Mouse (Mus musculus) intestine, embryonic 16.5 days (tissue): ENCODE measurements around the gene Kif18a. TPM values are rescaled to one million over a fixed set of nuclear protein-coding genes. Genes with fewer than 3 reads are reported as not detected.
A peak's percentile ranks its signal among the peaks of the same experiment; 100 is the strongest.

Source experiments
- ATAC-seq: fragments of 200-750 bp; cut with Nextera tagmentation; 2 replicates; pipeline ENCODE4 v1.8.0; 2017; ENCODE audit warnings: moderate TSS enrichment, moderate library complexity
- H3K27ac ChIP-seq: fragments of 300-500 bp; sonication (generic); 2 replicates; pipeline ENCODE4 v1.5.1; 2014; ENCODE audit warnings: mild to moderate bottlenecking, low read length
- H3K27me3 ChIP-seq: fragments of 300-500 bp; sonication (generic); replicated peaks from 2 replicates; pipeline ENCODE4 v1.6.1; 2014; ENCODE audit warnings: low read length, control low read depth, mixed read lengths; ENCODE audit not compliant: control insufficient read depth, insufficient read depth
- H3K36me3 ChIP-seq: fragments of 300-500 bp; sonication (generic); 2 replicates; pipeline ENCODE4 v1.6.1; 2014; ENCODE audit warnings: low read length, control low read depth; ENCODE audit not compliant: control insufficient read depth, insufficient read depth
- H3K4me1 ChIP-seq: fragments of 300-500 bp; sonication (generic); 2 replicates; pipeline ENCODE4 v1.6.1; 2014; ENCODE audit warnings: low read length, control low read depth, mixed read lengths; ENCODE audit not compliant: control insufficient read depth, insufficient read depth
- H3K4me2 ChIP-seq: fragments of 300-500 bp; sonication (generic); 2 replicates; pipeline ENCODE4 v1.6.1; 2014; ENCODE audit warnings: low read depth, low read length, control low read depth
- H3K4me3 ChIP-seq: fragments of 300-500 bp; sonication (generic); 2 replicates; pipeline ENCODE4 v1.5.1; 2014; ENCODE audit warnings: mild to moderate bottlenecking, low read length
- H3K9ac ChIP-seq: fragments of 300-500 bp; sonication (generic); 2 replicates; pipeline ENCODE4 v1.6.1; 2014; ENCODE audit warnings: low read depth, low read length
- H3K9me3 ChIP-seq: fragments of 300-500 bp; sonication (generic); 2 replicates; pipeline ENCODE4 v1.6.1; 2016; ENCODE audit warnings: low read length, control low read depth; ENCODE audit not compliant: control insufficient read depth
- WGBS: fragments of 180-500 bp; shearing (Covaris S2); extraction: QIAGEN DNeasy Blood & Tissue Kit; methylation state at CpG from one replicate; pipeline ENCODE4 v1.1.7; 2014; 5-methylcytosine and 5-hydroxymethylcytosine counted together
- polyA plus RNA-seq: library from polyadenylated mRNA; unstranded; fragments of >200 nt; fragmentation: Nextera tagmentation; extraction: Ambion mirVana; gene quantifications from 2 replicates; pipeline ENCODE4 v1.2.1, GENCODE M21; 2015

The Kif18a gene
- polyA plus RNA-seq, 1 experiment from 2014 or later: 12.7 TPM

DNA sequence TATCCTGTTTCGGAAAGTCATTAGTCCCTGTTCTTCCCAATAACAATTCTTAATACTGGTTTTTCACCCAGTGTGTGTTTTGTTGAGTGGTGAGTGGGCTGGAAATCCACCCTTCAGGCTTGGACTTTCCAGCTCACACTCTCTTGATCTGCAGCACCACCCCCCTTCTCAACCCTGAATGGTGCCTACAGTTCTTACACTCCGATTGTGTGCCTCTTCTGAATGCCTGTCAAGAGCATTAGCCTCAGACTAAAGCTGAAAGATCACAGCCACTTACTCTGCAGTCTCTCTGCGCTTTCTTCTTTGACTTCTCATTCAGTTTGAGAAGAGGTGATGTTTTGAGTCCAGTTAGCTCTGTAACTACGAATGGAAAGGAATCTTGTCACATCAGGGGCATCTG, 64.8 kb downstream of the Kif18a start:
- no peaks in the 10 kb centered on the region for H3K9me3 ChIP-seq
- 87% methylated on average over 4 of the region's 4 CpGs for WGBS
- H3K27me3 ChIP-seq: no peaks in the 10 kb centered on the region
- no peak overlapping the region for H3K4me2 ChIP-seq
- no peak overlapping the region for H3K9ac ChIP-seq
- no peak for ATAC-seq
- no peaks in the 10 kb centered on the region for H3K36me3 ChIP-seq
- no peaks in the 10 kb centered on the region for H3K4me1 ChIP-seq
- no peak overlapping the region for H3K27ac ChIP-seq
- no peak overlapping the region for H3K4me3 ChIP-seq

DNA sequence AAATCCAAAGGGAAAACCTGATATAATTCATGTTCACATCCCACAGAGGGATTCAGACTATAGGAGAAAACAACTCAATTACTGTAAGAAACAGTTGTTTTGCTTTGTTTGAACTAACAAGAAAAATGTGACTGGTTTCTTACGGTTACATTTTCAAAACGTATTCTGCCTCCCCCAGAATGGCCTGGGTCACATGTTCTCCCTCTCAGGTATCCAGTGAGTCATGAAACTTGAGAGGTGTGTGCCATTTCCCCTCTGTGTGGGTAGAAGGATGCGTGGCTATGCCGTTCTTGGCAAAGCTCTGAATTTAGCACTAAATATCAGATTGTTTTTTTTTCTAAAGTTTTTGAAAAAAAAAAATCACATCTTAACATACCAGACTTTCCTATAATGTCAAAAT, 68.2 kb downstream of the Kif18a start:
- no peaks in the 10 kb centered on the region for H3K9me3 ChIP-seq
- no peaks in the 10 kb centered on the region for H3K36me3 ChIP-seq
- no peaks in the 10 kb centered on the region for H3K27me3 ChIP-seq
- ATAC-seq: no peak
- no peak overlapping the region for H3K4me2 ChIP-seq
- no peak overlapping the region for H3K27ac ChIP-seq
- no peak overlapping the region for H3K4me3 ChIP-seq
- 82% methylated on average over 4 of the region's 4 CpGs for WGBS
- H3K9ac ChIP-seq: no peak overlapping the region
- no peaks in the 10 kb centered on the region for H3K4me1 ChIP-seq

- no peaks in the 10 kb centered on the region for H3K36me3 ChIP-seq
- ATAC-seq: peak; percentile 81
Observed at GRCm38 (mm10) chr2:109358456-109359141, 78.1 kb downstream of the Kif18a start.

DNA sequence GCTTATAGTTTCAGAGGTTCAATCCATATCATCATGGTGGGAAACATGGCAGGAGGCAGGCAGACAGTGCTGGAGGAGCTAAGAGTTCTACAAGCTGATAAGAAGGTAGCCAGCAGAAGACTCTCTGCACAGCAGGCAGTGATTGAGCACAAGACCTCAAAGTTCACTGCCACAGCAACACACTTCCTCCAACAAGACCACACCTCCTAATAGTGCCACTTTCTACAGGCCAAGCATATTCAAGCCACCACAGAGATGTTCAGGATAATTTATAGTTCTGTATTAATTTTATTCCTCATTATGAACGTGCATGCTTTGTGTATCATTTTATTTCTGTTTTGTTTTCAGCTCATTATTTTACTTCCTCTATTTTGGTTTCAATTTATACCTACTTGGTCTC, 85.4 kb downstream of the Kif18a start:
- Histone ChIP-seq H3K4me1 (no peaks in the 10 kb centered on the region), H3K4me3 (no peak overlapping the region), H3K9me3 (no peaks in the 10 kb centered on the region), H3K4me2 (no peak overlapping the region), H3K9ac (no peak overlapping the region), H3K36me3 (no peaks in the 10 kb centered on the region), H3K27me3 (no peaks in the 10 kb centered on the region), H3K27ac (no peak overlapping the region)
- WGBS: 79% methylated on average over 1 of the region's 1 CpGs
- ATAC-seq: no peak

More at GRCm38 (mm10) chr2:109358456-109359141, 78.1 kb downstream of the Kif18a start:
- no peak overlapping the region for H3K4me2 ChIP-seq
- H3K4me1 ChIP-seq: no peaks in the 10 kb centered on the region
- WGBS: 32% methylated on average over 3 of the region's 3 CpGs
- H3K9me3 ChIP-seq: no peaks in the 10 kb centered on the region
- no peak overlapping the region for H3K4me3 ChIP-seq
- no peak overlapping the region for H3K27ac ChIP-seq
- no peaks in the 10 kb centered on the region for H3K27me3 ChIP-seq
- no peak overlapping the region for H3K9ac ChIP-seq

DNA sequence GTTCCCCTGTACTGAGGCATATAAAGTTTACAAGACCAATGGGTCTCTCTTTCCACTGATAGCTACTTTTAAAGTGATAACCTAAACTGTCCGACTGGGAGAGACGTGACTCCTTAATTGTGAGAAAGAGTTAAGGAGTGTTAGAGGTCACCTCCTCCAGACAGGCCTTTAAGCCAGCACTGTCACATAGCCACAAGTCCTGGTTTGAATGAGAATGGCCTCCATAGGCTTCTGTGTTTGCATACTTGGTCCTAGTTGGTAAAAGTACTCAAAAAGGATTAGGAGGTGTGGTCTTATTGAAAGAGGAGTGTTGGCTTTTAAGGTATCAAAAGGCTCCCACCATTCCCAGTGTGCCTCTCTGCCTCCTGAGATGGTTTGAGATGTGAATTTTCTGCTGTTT, 94.3 kb downstream of the Kif18a start:
- no peaks in the 10 kb centered on the region for H3K36me3 ChIP-seq
- H3K27ac ChIP-seq: no peak overlapping the region
- no peaks in the 10 kb centered on the region for H3K9me3 ChIP-seq
- H3K4me3 ChIP-seq: no peak overlapping the region
- no peaks in the 10 kb centered on the region for H3K4me1 ChIP-seq
- 48% methylated on average over 2 of the region's 2 CpGs for WGBS
- H3K27me3 ChIP-seq: no peaks in the 10 kb centered on the region
- no peak overlapping the region for H3K9ac ChIP-seq
- no peak for ATAC-seq
- H3K4me2 ChIP-seq: no peak overlapping the region

DNA sequence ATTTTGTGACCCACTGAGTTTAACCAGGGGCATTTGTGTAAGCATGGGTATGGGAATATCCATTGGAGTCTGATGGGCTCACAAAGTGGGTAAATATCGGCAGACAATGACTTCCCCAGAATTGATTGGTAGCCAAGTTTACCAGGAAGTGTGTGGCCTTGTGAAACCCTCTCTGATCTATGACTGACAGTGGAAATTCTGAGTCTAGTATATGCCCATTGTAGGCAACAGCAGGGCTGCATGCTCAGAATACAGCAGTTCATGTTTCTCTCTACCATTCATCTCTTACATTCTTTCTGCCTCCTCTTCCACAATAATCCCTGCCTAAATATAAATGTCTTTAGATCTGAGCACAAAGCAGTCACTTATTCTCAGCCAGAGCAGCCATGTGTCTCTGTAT, 103.5 kb downstream of the Kif18a start:
- Histone ChIP-seq H3K4me3 (no peak overlapping the region), H3K36me3 (no peaks in the 10 kb centered on the region), H3K27me3 (no peaks in the 10 kb centered on the region), H3K4me1 (no peaks in the 10 kb centered on the region), H3K9ac (no peak overlapping the region), H3K27ac (no peak overlapping the region), H3K4me2 (no peak overlapping the region), H3K9me3 (no peaks in the 10 kb centered on the region)
- ATAC-seq: no peak
- 61% methylated on average over 1 of the region's 1 CpGs for WGBS

- 40% methylated on average over 1 of the region's 1 CpGs for WGBS
- no peak overlapping the region for H3K4me2 ChIP-seq
Observed at GRCm38 (mm10) chr2:109386211-109386610, 105.7 kb downstream of the Kif18a start.

DNA sequence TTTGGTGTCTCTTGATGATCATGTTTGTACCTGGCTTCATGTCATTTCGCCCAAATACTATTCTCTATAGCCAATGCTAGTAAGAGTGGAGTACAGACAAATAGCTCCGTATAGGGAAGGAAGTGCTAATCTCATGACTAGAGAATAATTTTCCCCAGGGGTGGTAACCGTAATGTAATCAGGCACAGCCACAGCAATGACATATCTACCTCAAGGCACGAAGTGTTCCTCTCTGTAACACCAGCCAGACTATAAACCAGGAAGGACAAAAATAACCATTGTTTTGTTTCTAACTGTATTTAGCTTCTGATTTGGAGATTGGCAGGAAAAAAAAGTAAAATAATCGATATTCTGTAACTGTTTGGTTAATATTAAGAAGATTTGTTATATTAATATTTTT, 108.2 kb downstream of the Kif18a start:
- H3K4me2 ChIP-seq: no peak overlapping the region
- 72% methylated on average over 5 of the region's 5 CpGs for WGBS
- H3K4me1 ChIP-seq: no peaks in the 10 kb centered on the region
- no peak overlapping the region for H3K4me3 ChIP-seq
- no peak for ATAC-seq
- no peaks in the 10 kb centered on the region for H3K27me3 ChIP-seq
- no peak overlapping the region for H3K27ac ChIP-seq
- H3K9me3 ChIP-seq: no peaks in the 10 kb centered on the region
- no peak overlapping the region for H3K9ac ChIP-seq
- H3K36me3 ChIP-seq: no peaks in the 10 kb centered on the region

More at GRCm38 (mm10) chr2:109386211-109386610, 105.7 kb downstream of the Kif18a start:
- Histone ChIP-seq H3K4me3 (no peak overlapping the region), H3K9ac (no peak overlapping the region), H3K27ac (no peak overlapping the region), H3K4me1 (no peaks in the 10 kb centered on the region), H3K36me3 (no peaks in the 10 kb centered on the region), H3K27me3 (no peaks in the 10 kb centered on the region), H3K9me3 (no peaks in the 10 kb centered on the region)
- ATAC-seq: no peak

DNA sequence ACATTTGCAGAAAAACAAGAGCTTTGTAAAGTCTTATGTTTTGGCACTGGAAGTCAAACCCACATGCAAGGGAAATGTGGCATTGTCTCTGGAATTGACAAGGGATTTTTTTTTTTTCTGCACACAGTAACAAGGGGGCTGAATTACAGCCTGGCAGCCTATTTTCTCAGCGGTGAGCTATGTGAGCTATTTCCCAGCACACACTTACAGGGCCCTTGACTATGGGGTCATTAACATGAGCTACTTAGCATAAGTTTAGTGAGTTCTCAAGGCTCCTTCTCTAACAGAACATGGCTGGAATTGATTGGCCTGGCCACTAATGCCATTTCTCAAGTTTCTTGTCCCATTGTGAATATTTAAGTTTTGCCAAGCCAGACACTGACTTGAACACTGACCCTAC, 109.4 kb downstream of the Kif18a start:
- Histone ChIP-seq H3K4me3 (no peak overlapping the region), H3K27me3 (no peaks in the 10 kb centered on the region), H3K4me1 (no peaks in the 10 kb centered on the region), H3K9ac (no peak overlapping the region), H3K27ac (no peak overlapping the region), H3K36me3 (no peaks in the 10 kb centered on the region), H3K9me3 (no peaks in the 10 kb centered on the region), H3K4me2 (no peak overlapping the region)
- WGBS: 48% methylated on average over 1 of the region's 1 CpGs
- no peak for ATAC-seq
